Mouse (Mus musculus) midbrain, embryonic 15.5 days (tissue): ENCODE data around the gene Srgap3. TPM values are rescaled to one million over a fixed set of nuclear protein-coding genes. Genes with fewer than 3 reads are reported as not detected.
"Not testable (repeated sequence)": the region's sequence is repeated elsewhere in the genome, so short reads cannot be mapped to it uniquely, and the experiment has no call there.

Experiments used
- ATAC-seq: fragments of 200-750 bp; cut with Nextera tagmentation; replicated peaks from 2 replicates; pipeline ENCODE4 v1.8.0; 2017; ENCODE audit warnings: moderate TSS enrichment
- H3K27ac ChIP-seq: fragments of 300-500 bp; sonication (generic); 2 replicates; pipeline ENCODE4 v1.5.1; 2015; ENCODE audit warnings: mild to moderate bottlenecking, inconsistent platforms
- H3K27me3 ChIP-seq: fragments of 300-500 bp; sonication (generic); replicated peaks from 2 replicates; pipeline ENCODE4 v1.6.1; 2015; ENCODE audit warnings: inconsistent platforms
- H3K36me3 ChIP-seq: fragments of 300-500 bp; sonication (generic); replicated peaks from 2 replicates; pipeline ENCODE4 v1.6.1; 2015; ENCODE audit warnings: inconsistent platforms
- H3K4me1 ChIP-seq: fragments of 300-500 bp; sonication (generic); 2 replicates; pipeline ENCODE4 v1.6.1; 2015; ENCODE audit warnings: inconsistent platforms
- H3K4me2 ChIP-seq: fragments of 300-500 bp; sonication (generic); 2 replicates; pipeline ENCODE4 v1.6.1; 2015; ENCODE audit warnings: inconsistent platforms, mild to moderate bottlenecking, moderate library complexity
- H3K4me3 ChIP-seq: fragments of 300-500 bp; sonication (generic); 2 replicates; pipeline ENCODE4 v1.5.1; 2015; ENCODE audit warnings: mild to moderate bottlenecking, inconsistent platforms
- H3K9ac ChIP-seq: fragments of 300-500 bp; sonication (generic); 2 replicates; pipeline ENCODE4 v1.6.1; 2015; ENCODE audit warnings: mild to moderate bottlenecking, inconsistent platforms
- H3K9me3 ChIP-seq: fragments of 300-500 bp; sonication (generic); 2 replicates; pipeline ENCODE4 v1.6.1; 2016; ENCODE audit warnings: inconsistent platforms
- WGBS: fragments of 180-500 bp; shearing (Covaris S2); methylation state at CpG from one replicate; pipeline ENCODE4 v1.1.7; 2015; ENCODE audit warnings: mixed read lengths; 5-methylcytosine and 5-hydroxymethylcytosine counted together
- polyA plus RNA-seq: library from polyadenylated mRNA; unstranded; fragments of >200 nt; fragmentation: Nextera tagmentation; extraction: Ambion mirVana; gene quantifications from 2 replicates; pipeline ENCODE4 v1.2.1, GENCODE M21; 2015

The Srgap3 gene
- polyA plus RNA-seq, 1 experiment from 2014 or later = 44.6 TPM

DNA sequence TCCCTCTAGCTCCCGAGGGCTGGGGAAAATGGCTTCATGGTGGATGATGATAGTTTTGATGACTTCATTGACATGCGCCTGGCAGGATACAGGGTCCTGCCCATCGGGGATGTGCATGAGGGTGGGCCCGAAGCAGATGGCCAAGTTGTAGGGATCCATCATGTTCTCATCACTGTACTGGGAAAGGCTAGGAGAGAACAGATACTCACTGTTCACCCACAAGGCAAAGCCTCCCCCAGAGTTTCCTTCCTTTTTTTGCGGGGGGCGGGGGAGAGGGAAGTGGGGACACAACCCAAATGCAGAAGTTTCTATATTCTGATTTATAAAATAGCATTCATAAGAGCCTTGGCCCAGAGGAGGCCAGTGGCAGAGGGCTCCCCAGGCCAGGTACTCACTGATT lies 208.1 kb downstream of the Srgap3 start:
- Histone ChIP-seq H3K4me1 (no peaks in the 10 kb centered on the region; the same call in 1 of the 2 replicates), H3K27me3 (no peaks in the 10 kb centered on the region), H3K36me3 (peaks cover 35% of the 10 kb centered on the region; the same call in 1 of the 2 replicates), H3K4me2 (no peak overlapping the region), H3K9me3 (no peaks in the 10 kb centered on the region), H3K4me3 (no peak overlapping the region), H3K9ac (no peak overlapping the region), H3K27ac (no peak overlapping the region)
- WGBS = 88% methylated on average over 6 of the region's 6 CpGs
- no peak for ATAC-seq

DNA sequence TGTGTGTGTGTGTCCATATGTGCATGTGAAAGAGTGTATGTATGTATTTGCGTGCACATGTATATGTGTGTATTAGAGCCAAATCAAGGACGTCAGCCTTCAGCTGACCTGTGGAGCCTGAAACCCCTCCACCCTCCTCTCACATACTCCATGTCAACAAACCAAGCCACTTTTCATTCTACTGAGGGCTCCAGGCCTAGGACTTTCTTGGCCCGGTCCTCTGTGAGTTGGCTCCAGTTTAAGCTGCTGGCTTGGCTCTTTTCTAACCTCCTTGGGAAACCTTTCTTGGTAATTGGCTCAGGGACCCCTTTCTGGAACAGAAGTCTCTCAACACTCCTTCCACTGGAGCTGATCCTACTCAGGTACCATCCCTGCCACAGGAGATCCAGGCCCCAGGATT lies 210.6 kb downstream of the Srgap3 start:
- WGBS = 91% methylated on average over 3 of the region's 3 CpGs
- ATAC-seq = 0 out of 2 replicates have a peak, but pooled peaks have one; percentile 29
- Histone ChIP-seq H3K27ac (no peak overlapping the region), H3K4me3 (no peak overlapping the region), H3K36me3 (peaks cover 47% of the 10 kb centered on the region), H3K9ac (no peak overlapping the region), H3K4me1 (no peaks in the 10 kb centered on the region; the same call in 1 of the 2 replicates), H3K27me3 (no peaks in the 10 kb centered on the region), H3K9me3 (no peaks in the 10 kb centered on the region), H3K4me2 (no peak overlapping the region)

DNA sequence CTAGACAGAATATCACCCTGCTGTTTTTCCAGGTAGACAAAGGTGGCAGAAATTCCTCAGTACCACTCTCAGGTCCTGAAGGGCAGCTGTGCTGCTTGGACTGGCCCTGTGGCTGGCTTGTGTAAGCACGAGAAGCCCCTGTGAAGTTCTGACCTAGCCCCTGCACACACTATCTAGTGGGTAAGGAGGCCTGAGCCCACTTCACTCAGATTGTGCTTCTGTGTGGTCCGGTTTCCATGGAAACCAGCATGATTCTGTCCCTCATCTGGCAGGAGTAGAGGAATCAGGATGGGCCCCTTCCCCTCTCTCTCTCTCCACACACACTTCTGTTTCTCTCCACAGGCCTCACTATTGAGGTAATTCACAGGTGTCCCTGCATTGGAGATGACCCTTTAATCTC lies 212.0 kb downstream of the Srgap3 start:
- no peak overlapping the region for H3K4me3 ChIP-seq
- peak overlapping the region; percentile 20; the same call in 1 of the 2 replicates for H3K27ac ChIP-seq
- H3K36me3 ChIP-seq = peaks cover 53% of the 10 kb centered on the region
- WGBS = 76% methylated on average over 2 of the region's 2 CpGs
- H3K4me2 ChIP-seq = no peak overlapping the region
- no peaks in the 10 kb centered on the region; the same call in 1 of the 2 replicates for H3K4me1 ChIP-seq
- ATAC-seq = peak; percentile 57
- H3K27me3 ChIP-seq = no peaks in the 10 kb centered on the region
- no peak overlapping the region for H3K9ac ChIP-seq
- H3K9me3 ChIP-seq = no peaks in the 10 kb centered on the region

DNA sequence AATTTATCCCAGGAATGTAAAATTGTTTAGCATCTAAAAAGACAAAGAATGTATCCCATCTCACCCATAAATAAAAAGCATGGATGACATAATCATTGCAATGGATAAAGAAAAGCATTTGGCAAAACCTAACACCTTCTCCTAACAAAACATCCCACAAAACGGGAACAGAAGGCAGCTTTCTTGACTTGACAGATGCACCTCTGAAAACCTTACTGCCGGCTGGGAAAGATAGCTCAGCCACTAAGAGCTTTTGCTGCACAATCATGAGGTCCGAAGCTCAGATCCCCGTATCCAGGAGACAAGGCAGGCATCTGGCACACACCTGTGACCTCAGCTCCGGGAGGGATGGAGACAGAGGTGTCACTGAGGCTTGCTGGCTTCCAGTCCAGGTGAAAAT lies 213.1 kb downstream of the Srgap3 start:
- no peak for ATAC-seq
- no peak overlapping the region for H3K4me3 ChIP-seq
- H3K4me1 ChIP-seq = peaks cover 9% of the 10 kb centered on the region
- H3K4me2 ChIP-seq = no peak overlapping the region
- H3K9me3 ChIP-seq = no peaks in the 10 kb centered on the region
- 77% methylated on average over 5 of the region's 5 CpGs for WGBS
- H3K27ac ChIP-seq = no peak overlapping the region
- H3K36me3 ChIP-seq = peaks cover 52% of the 10 kb centered on the region
- H3K9ac ChIP-seq = no peak overlapping the region
- no peaks in the 10 kb centered on the region for H3K27me3 ChIP-seq

DNA sequence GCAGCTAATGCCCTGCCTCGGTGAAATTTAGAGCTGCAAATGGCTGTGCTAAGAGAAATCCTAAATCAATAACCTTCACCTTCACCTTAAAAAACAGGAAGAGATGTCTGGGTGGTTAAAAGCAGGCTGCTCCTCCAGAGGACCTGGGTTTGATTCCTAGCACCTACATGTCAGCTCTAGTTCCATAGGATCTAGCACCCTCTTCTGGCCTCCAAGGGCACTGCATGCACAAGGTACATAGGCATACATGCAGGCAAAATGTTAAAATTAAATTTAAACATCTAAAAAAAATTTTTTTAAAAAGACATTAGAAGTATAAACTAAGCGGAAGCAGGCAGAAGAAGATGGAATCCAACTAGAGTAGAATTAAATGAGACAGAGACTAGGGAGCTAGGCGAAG lies 214.6 kb downstream of the Srgap3 start:
- no peaks in the 10 kb centered on the region for H3K27me3 ChIP-seq
- H3K4me2 ChIP-seq = no peak overlapping the region
- no peak overlapping the region for H3K9ac ChIP-seq
- no peak overlapping the region for H3K4me3 ChIP-seq
- H3K27ac ChIP-seq = no peak overlapping the region
- H3K9me3 ChIP-seq = no peaks in the 10 kb centered on the region
- peaks cover 13% of the 10 kb centered on the region for H3K4me1 ChIP-seq
- H3K36me3 ChIP-seq = peaks cover 47% of the 10 kb centered on the region
- ATAC-seq = no peak
- 97% methylated on average over 3 of the region's 3 CpGs for WGBS

DNA sequence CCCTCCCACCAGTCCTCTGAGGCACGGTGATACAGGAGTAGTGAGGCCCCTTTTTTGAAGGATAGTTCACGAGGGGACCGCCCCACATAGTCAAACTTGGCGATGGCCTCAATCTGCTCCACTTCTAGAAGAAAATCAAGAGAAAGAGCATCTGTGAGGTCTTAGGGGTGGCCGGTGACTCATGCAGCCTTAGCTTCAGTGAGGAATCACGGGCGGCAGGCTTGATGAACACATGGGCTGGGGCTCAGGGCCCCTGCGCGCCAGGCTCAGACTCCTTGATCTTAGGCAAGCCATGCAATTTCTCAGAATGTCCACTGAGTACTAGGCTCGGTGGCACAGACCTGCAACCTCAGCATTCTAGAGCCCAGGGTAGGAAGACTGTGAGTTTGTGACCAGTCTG lies 215.7 kb downstream of the Srgap3 start:
- no peak overlapping the region for H3K4me2 ChIP-seq
- no peak for ATAC-seq
- no peak overlapping the region for H3K9ac ChIP-seq
- peaks cover 44% of the 10 kb centered on the region for H3K36me3 ChIP-seq
- H3K27ac ChIP-seq = no peak overlapping the region
- no peak overlapping the region for H3K4me3 ChIP-seq
- H3K4me1 ChIP-seq = peaks cover 13% of the 10 kb centered on the region
- H3K9me3 ChIP-seq = no peaks in the 10 kb centered on the region
- WGBS = 96% methylated on average over 10 of the region's 10 CpGs
- H3K27me3 ChIP-seq = no peaks in the 10 kb centered on the region

DNA sequence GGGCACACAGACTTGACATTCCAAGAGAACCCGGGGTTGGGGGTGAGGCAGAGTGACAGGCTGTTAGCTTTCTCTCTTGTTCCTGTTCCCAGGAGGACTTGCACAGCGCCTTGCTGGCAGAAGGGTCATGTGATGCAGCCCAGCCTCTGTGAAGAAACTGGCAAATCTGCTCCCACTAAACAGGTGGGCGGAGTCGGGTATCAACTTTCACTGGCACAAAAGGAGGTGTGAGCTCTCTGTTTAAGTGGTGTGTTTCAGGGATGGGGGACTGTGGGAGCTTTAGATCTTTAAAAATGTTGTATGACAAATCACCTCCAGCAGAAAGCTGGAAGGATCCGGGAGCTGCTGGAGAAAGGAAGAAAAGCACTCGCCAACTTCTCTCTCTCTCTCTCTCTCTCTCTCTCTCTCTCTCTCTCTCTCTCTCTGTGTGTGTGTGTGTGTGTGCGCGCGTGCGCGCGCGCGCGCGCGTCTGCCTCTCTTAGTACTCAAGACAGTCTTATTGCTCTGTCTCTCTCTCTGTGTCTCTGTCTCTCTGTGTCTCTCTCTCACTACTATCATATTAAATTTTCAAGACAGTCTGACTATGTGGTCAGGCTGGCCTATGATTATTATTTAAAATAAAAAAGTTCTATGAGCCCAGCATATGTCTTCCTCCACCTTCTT lies 218.2 kb downstream of the Srgap3 start:
- Histone ChIP-seq H3K4me1 (peaks cover 13% of the 10 kb centered on the region), H3K4me3 (no peak overlapping the region), H3K27me3 (no peaks in the 10 kb centered on the region), H3K36me3 (peaks cover 37% of the 10 kb centered on the region), H3K9ac (no peak overlapping the region), H3K9me3 (no peaks in the 10 kb centered on the region), H3K4me2 (no peak overlapping the region), H3K27ac (peak overlapping the region; percentile 60)
- 6% methylated on average over 17 of the region's 17 CpGs for WGBS
- ATAC-seq = peak; percentile 73

DNA sequence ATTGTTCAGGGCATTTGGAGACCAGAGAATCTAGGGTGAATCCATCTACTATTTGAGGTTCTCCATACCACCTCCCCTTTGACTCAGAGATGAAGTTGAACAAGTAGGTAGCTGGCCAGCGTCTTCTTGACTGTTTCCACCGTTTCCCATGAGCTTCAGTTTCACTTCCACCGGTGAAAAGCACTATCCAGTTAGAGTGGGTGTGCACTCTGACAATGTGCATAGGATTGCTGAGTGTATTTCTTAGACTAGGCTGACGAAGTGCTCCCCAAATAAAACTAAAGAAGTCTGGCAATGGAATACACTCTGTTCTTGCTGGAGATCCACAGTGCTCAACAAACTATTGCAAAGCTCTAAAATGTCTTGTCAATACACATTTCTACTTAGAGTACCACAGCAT lies 221.6 kb downstream of the Srgap3 start:
- Histone ChIP-seq H3K4me2 (no peak overlapping the region), H3K4me1 (peaks cover 13% of the 10 kb centered on the region), H3K9me3 (no peaks in the 10 kb centered on the region), H3K27ac (no peak overlapping the region), H3K9ac (no peak overlapping the region), H3K36me3 (peaks cover 28% of the 10 kb centered on the region), H3K27me3 (no peaks in the 10 kb centered on the region), H3K4me3 (no peak overlapping the region)
- ATAC-seq = no peak
- WGBS = 90% methylated on average over 4 of the region's 4 CpGs

DNA sequence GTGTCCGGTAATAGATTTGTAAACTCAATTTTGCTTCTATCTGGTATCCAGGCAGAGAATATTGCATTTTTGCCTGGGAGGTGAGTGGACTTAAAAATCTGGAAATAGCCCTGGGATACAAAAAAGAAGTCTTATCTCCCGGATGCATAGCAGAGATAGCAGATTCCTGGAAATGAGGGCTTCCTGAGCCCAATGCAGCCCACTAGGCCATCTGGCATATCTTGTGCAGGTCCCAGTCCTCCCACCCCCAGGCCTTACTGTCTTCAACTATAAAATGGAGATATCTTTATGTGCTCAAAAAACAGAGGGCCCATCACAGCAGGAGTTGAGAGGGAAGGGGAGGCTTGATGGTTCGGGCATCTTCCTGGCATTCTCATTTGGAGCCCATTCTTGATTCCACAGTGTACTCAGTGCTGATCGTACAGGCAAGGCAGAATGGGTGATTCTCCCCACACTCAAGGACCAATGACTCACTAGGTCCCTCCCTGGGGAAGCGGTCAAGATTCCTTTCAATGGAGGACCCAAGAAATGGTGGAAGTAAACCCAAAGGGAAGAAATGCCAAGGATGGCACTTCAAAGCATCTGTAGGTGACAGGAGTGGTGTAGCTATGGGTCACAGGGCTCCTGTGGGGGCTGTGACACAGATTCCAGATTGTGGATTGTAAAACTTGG lies 226.5 kb downstream of the Srgap3 start:
- H3K9me3 ChIP-seq = no peaks in the 10 kb centered on the region
- no peak overlapping the region for H3K4me3 ChIP-seq
- H3K4me2 ChIP-seq = no peak overlapping the region
- peaks cover 17% of the 10 kb centered on the region; the same call in 1 of the 2 replicates for H3K36me3 ChIP-seq
- H3K27ac ChIP-seq = peak overlapping the region; percentile 41; the same call in 1 of the 2 replicates
- WGBS = 81% methylated on average over 5 of the region's 5 CpGs
- H3K9ac ChIP-seq = no peak overlapping the region
- no peaks in the 10 kb centered on the region for H3K27me3 ChIP-seq
- ATAC-seq = no peak
- no peaks in the 10 kb centered on the region for H3K4me1 ChIP-seq

DNA sequence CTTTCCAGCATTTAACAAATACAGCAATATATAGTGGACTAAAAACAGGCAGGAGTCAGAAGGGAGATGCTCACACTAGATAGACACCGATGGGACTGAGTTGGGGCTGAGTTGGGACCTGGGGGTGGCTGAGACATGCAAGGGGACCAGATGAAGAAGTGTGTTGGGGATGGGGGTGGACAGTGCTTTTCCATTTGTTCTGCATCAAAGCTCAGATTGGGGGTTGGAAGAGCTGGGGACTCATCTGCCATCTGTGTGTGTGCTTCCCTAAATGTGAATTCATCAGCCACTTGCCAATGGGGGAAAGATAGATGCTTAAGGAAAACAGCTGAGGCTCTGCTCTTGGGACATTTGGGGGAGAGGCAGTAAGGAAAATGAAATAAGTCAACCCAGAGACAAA lies 227.1 kb downstream of the Srgap3 start:
- Histone ChIP-seq H3K36me3 (0 out of 2 replicates have a peak, but pooled peaks cover 12% of the 10 kb centered on the region), H3K4me3 (no peak overlapping the region), H3K27ac (peak overlapping the region; percentile 41; the same call in 1 of the 2 replicates), H3K4me2 (no peak overlapping the region), H3K9me3 (no peaks in the 10 kb centered on the region), H3K9ac (no peak overlapping the region), H3K27me3 (no peaks in the 10 kb centered on the region), H3K4me1 (no peaks in the 10 kb centered on the region)
- no peak for ATAC-seq
- 87% methylated on average over 1 of the region's 1 CpGs for WGBS

DNA sequence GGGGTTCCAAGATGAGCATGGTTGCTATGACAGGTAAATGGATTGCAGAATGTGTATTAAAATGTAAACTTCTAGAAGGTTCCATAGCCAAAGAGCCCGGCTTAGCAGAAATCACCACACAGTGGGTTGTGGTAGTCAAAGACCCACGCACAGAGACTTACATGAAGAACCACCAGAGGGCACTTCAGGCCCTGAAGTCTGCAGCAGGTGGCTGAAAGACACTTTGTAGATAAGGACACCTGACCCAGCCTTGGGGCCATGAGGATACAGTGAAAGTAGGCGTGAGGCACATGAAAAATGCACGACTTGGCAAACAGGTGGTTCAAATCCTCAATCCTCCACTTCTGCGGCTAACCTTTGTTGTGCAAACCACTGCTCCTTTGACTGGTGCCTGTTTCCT lies 229.9 kb downstream of the Srgap3 start:
- H3K27ac ChIP-seq = no peak overlapping the region
- 0 out of 2 replicates have a peak, but pooled peaks cover 5% of the 10 kb centered on the region for H3K36me3 ChIP-seq
- ATAC-seq = peak; percentile 53
- H3K4me1 ChIP-seq = no peaks in the 10 kb centered on the region
- H3K4me2 ChIP-seq = no peak overlapping the region
- H3K9ac ChIP-seq = no peak overlapping the region
- no peaks in the 10 kb centered on the region for H3K9me3 ChIP-seq
- H3K27me3 ChIP-seq = no peaks in the 10 kb centered on the region
- 64% methylated on average over 5 of the region's 5 CpGs for WGBS
- H3K4me3 ChIP-seq = no peak overlapping the region

DNA sequence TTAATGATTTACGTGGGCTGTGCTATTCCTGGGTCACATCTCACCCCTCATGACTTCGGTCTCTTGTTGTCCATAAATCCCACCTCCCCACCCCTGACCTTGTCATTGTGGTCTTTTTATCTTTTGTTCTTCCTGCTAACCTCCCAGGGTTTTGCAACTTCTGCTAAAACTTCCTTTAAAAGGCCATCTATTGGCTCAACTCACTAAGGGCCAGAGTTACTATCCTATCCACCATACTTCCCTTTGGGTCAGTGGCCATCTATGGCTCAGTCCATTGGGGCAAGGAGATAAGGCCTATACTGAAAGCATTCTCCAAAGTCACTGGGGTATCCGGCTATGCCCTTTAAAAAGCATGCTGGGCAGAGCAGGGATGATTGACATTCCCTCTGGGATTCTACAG lies 233.1 kb downstream of the Srgap3 start:
- no peak overlapping the region for H3K27ac ChIP-seq
- no peaks in the 10 kb centered on the region for H3K4me1 ChIP-seq
- H3K4me3 ChIP-seq = no peak overlapping the region
- H3K4me2 ChIP-seq = no peak overlapping the region
- ATAC-seq = no peak
- no peaks in the 10 kb centered on the region for H3K9me3 ChIP-seq
- WGBS = 88% methylated on average over 3 of the region's 3 CpGs
- no peak overlapping the region for H3K9ac ChIP-seq
- no peaks in the 10 kb centered on the region for H3K27me3 ChIP-seq
- H3K36me3 ChIP-seq = no peaks in the 10 kb centered on the region

DNA sequence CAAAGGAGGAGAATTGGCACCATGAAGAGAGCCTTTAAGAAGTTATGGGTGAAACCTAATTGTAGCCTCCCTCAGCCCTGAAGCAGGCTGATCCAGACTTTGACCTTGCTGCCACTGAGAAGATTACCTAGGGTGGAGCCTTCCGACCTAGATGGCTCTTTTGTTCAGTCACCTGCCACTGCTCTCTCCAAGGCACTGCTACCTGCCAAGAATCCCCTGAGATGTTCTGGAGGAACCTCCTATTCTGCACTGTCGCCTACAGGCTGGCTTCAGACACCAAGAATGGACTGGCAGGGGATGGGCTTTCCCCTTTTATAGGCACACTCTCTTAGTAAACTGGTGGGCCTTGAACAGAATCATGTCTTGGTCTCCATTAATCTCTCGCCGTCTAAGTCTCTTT lies 244.8 kb downstream of the Srgap3 start:
- H3K36me3 ChIP-seq, H3K27ac ChIP-seq, H3K9ac ChIP-seq, H3K4me3 ChIP-seq, H3K4me2 ChIP-seq, H3K4me1 ChIP-seq, H3K9me3 ChIP-seq, H3K27me3 ChIP-seq, ATAC-seq: not testable (repeated sequence)
- 90% methylated on average over 4 of the region's 4 CpGs for WGBS
